In the genomic region with DNA sequence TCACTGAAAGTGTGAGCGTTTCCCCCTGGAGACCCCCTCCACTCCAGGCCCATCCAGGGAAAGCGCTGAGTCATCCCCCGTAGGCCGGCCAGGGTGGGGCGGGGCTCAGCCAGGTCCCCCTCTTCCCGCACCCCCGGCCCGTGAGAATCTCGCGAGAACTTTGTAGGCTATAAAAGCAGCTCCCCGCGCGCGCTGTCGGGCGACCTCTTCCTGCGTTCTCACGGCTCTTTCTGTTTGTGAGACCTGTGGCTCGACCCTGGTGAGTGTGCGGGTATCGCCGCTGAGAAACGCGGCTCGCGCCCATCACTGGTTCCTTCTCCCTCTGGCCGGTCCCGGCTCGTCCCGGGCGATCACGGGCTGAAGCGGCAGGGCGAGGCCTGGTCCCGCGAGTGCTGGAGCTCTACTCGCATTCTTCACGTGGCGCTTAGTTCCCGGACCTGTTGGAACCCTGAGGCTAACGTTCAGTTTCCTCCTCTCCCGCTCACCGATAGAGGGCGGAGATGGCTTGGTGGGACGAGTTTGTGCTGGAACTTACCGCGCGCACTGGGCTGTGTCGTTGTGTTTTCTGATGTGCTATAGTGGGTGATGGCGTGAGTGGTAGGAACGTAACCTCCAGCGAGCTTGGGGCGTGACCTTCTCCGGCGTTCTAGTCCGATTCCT, we compare ENCODE assay signal across 8 mouse cellular contexts. TPM values are rescaled to one million over a fixed set of nuclear protein-coding genes. Genes with fewer than 3 reads are reported as not detected.
DNase-seq lines count a peak whose midpoint lies in the region; ATAC-seq and TF ChIP-seq lines count a peak whose summit lies in the region.

A gene (plus strand): TSS at position 143 of the 660 bp plus-strand sequence.

- peak within 1 kb of the TSS; percentile 73 for H3K9ac ChIP-seq in heart, embryonic 12.5 days
- H3K9ac ChIP-seq in kidney, postnatal 0 days (ENCODE audit: low read depth, low read length), result peak within 1 kb of the TSS; percentile 88
- peak within 1 kb of the TSS; percentile 78 for H3K9ac ChIP-seq in liver, embryonic 11.5 days (ENCODE audit: low read depth, low read length)
- H3K9ac ChIP-seq in stomach, embryonic 14.5 days (replicated peaks; ENCODE audit: low read depth, low read length), result peak within 1 kb of the TSS; percentile 66

- H3K4me3 ChIP-seq in C2C12 (ENCODE audit: insufficient read depth, poor library complexity, severe bottlenecking), result peak within 1 kb of the TSS; percentile 83
- H3K4me3 ChIP-seq in erythroblast, embryonic 14.5 days (replicated peaks), result peak within 1 kb of the TSS; percentile 83
- H3K4me3 ChIP-seq in heart, embryonic 12.5 days, result peak within 1 kb of the TSS; percentile 63
- peak within 1 kb of the TSS; percentile 69 for H3K4me3 ChIP-seq in kidney, postnatal 0 days (replicated peaks; ENCODE audit: low read depth, low read length)
- peak within 1 kb of the TSS; percentile 72 for H3K4me3 ChIP-seq in liver, embryonic 11.5 days (ENCODE audit: low read depth, low read length)
- H3K4me3 ChIP-seq in stomach, embryonic 14.5 days (ENCODE audit: low read depth, low read length), result peak within 1 kb of the TSS; percentile 73

- peak; percentile 95 for DNase-seq in brain, embryonic 14.5 days (ENCODE audit: low read depth)
- peak; percentile 96 for DNase-seq in kidney, postnatal 0 days (ENCODE audit: low spot score)
- peak; percentile 98 for DNase-seq in liver, embryonic 11.5 days (ENCODE audit: low spot score)
- peak; percentile 96 for DNase-seq in naive thymus-derived CD4-positive, alpha-beta T cell, adult 2 months (ENCODE audit: low read depth)

- ATAC-seq in heart, embryonic 12.5 days (ENCODE audit: insufficient number of reproducible peaks, low FRiP score), result peak; percentile 98
- ATAC-seq in kidney, postnatal 0 days (replicated peaks; ENCODE audit: low FRiP score, low read depth), result peak; percentile 94
- ATAC-seq in liver, embryonic 11.5 days (replicated peaks; ENCODE audit: low FRiP score), result peak; percentile 86
- ATAC-seq in stomach, embryonic 14.5 days (ENCODE audit: insufficient number of reproducible peaks, insufficient read depth, low FRiP score, low read depth), result peak; percentile 96

- TF ChIP-seq CTCF in C2C12 (IDR thresholded peaks at IDR 0.05; ENCODE audit: control insufficient read depth, insufficient read depth, insufficient read length), result peak; percentile 39
- peak; percentile 89 for TF ChIP-seq CTCF in brain, embryonic 14.5 days (IDR thresholded peaks at IDR 0.05; ENCODE audit: borderline replicate concordance, extremely low read depth, insufficient read depth, insufficient read length)
- TF ChIP-seq CTCF in kidney, postnatal 0 days (IDR thresholded peaks at IDR 0.05; ENCODE audit: low read depth), result peak; percentile 86

- no peaks in the 10 kb centered on the region for H3K27me3 ChIP-seq in C2C12 (ENCODE audit: control insufficient read depth, insufficient read depth, insufficient read length)
- peaks cover 5% of the 10 kb centered on the region for H3K27me3 ChIP-seq in erythroblast, embryonic 14.5 days (ENCODE audit: control insufficient read depth)
- H3K27me3 ChIP-seq in heart, embryonic 12.5 days (replicated peaks), result no peaks in the 10 kb centered on the region
- no peaks in the 10 kb centered on the region for H3K27me3 ChIP-seq in kidney, postnatal 0 days (ENCODE audit: insufficient read depth, low read length)
- H3K27me3 ChIP-seq in liver, embryonic 11.5 days (replicated peaks; ENCODE audit: control insufficient read depth, insufficient read depth, low read length), result no peaks in the 10 kb centered on the region
- no peaks in the 10 kb centered on the region for H3K27me3 ChIP-seq in stomach, embryonic 14.5 days (ENCODE audit: control insufficient read depth, insufficient read depth, low read length)

- TF ChIP-seq POLR2A in brain, embryonic 14.5 days (IDR thresholded peaks at IDR 0.05; ENCODE audit: borderline replicate concordance, extremely low read depth, insufficient read depth, insufficient read length, poor library complexity, severe bottlenecking), result peak; percentile 82; the same call in 1 of the 2 replicates

- peaks cover 48% of the 10 kb centered on the region for H3K4me1 ChIP-seq in erythroblast, embryonic 14.5 days (ENCODE audit: control insufficient read depth)
- H3K4me1 ChIP-seq in heart, embryonic 12.5 days (replicated peaks), result peaks cover 16% of the 10 kb centered on the region
- H3K4me1 ChIP-seq in kidney, postnatal 0 days (replicated peaks; ENCODE audit: insufficient read depth, low read length), result 0 out of 2 replicates have a peak, but pooled peaks cover 4% of the 10 kb centered on the region
- peaks cover 30% of the 10 kb centered on the region for H3K4me1 ChIP-seq in liver, embryonic 11.5 days (replicated peaks; ENCODE audit: control insufficient read depth, insufficient read depth, low read length)
- H3K4me1 ChIP-seq in stomach, embryonic 14.5 days (ENCODE audit: control insufficient read depth, insufficient read depth, low read length), result peaks cover 12% of the 10 kb centered on the region; the same call in 1 of the 2 replicates

- H3K79me3 ChIP-seq in C2C12 (ENCODE audit: low read depth), result peaks cover 48% of the 10 kb centered on the region

- peak within 1 kb of the TSS; percentile 92 for H3K27ac ChIP-seq in heart, embryonic 12.5 days (ENCODE audit: poor library complexity, severe bottlenecking)
- H3K27ac ChIP-seq in kidney, postnatal 0 days, result peak within 1 kb of the TSS; percentile 99
- H3K27ac ChIP-seq in liver, embryonic 11.5 days (ENCODE audit: low read depth, low read length), result peak within 1 kb of the TSS; percentile 89
- H3K27ac ChIP-seq in stomach, embryonic 14.5 days (ENCODE audit: low read length), result peak within 1 kb of the TSS; percentile 96

- H3K79me2 ChIP-seq in C2C12 (ENCODE audit: control insufficient read depth, insufficient read depth), result peaks cover 52% of the 10 kb centered on the region

- no peaks in the 10 kb centered on the region for H3K9me3 ChIP-seq in erythroblast, embryonic 14.5 days (ENCODE audit: control insufficient read depth, low read length)
- H3K9me3 ChIP-seq in heart, embryonic 12.5 days (replicated peaks), result no peaks in the 10 kb centered on the region
- H3K9me3 ChIP-seq in kidney, postnatal 0 days (replicated peaks; ENCODE audit: low read length), result no peaks in the 10 kb centered on the region
- no peaks in the 10 kb centered on the region for H3K9me3 ChIP-seq in liver, embryonic 11.5 days (ENCODE audit: control insufficient read depth, low read length)
- no peaks in the 10 kb centered on the region for H3K9me3 ChIP-seq in stomach, embryonic 14.5 days (ENCODE audit: control insufficient read depth, low read depth, low read length)

- WGBS in heart, embryonic 12.5 days, result under 1% methylated on average over 56 of the region's 56 CpGs
- under 1% methylated on average over 56 of the region's 56 CpGs for WGBS in kidney, postnatal 0 days
- WGBS in liver, embryonic 11.5 days, result under 1% methylated on average over 56 of the region's 56 CpGs
- WGBS in stomach, embryonic 14.5 days, result under 1% methylated on average over 56 of the region's 56 CpGs

- H3ac ChIP-seq in C2C12 (ENCODE audit: control insufficient read depth, insufficient read length, low read depth), result peak within 1 kb of the TSS; percentile 91

- peaks cover 40% of the 10 kb centered on the region for H3K36me3 ChIP-seq in C2C12 (ENCODE audit: control insufficient read depth, insufficient read depth)
- H3K36me3 ChIP-seq in erythroblast, embryonic 14.5 days (ENCODE audit: control insufficient read depth), result peaks cover 26% of the 10 kb centered on the region
- H3K36me3 ChIP-seq in heart, embryonic 12.5 days, result peaks cover 27% of the 10 kb centered on the region
- H3K36me3 ChIP-seq in kidney, postnatal 0 days (ENCODE audit: insufficient read depth, low read length), result peaks cover 6% of the 10 kb centered on the region; the same call in 1 of the 2 replicates
- H3K36me3 ChIP-seq in liver, embryonic 11.5 days (ENCODE audit: control insufficient read depth, insufficient read depth, low read length), result peaks cover 14% of the 10 kb centered on the region; the same call in 1 of the 2 replicates
- H3K36me3 ChIP-seq in stomach, embryonic 14.5 days (ENCODE audit: control insufficient read depth, insufficient read depth, low read length), result peaks cover 18% of the 10 kb centered on the region

- peak within 1 kb of the TSS; percentile 82 for H3K4me2 ChIP-seq in heart, embryonic 12.5 days
- H3K4me2 ChIP-seq in kidney, postnatal 0 days (ENCODE audit: low read length), result peak within 1 kb of the TSS; percentile 63
- H3K4me2 ChIP-seq in liver, embryonic 11.5 days, result peak within 1 kb of the TSS; percentile 87
- peak within 1 kb of the TSS; percentile 79 for H3K4me2 ChIP-seq in stomach, embryonic 14.5 days (replicated peaks; ENCODE audit: low read depth, low read length)

TF ChIP-seq in C2C12, 6 proteins besides CTCF, POLR2A, EP300 and RAD21:
- TF ChIP-seq MYOD1 (IDR thresholded peaks at IDR 0.05; ENCODE audit: control insufficient read depth, insufficient read length, low read depth) (no peak), USF1 (IDR thresholded peaks at IDR 0.05; ENCODE audit: low read depth) (peak; percentile 28), MYOG (IDR thresholded peaks at IDR 0.05; ENCODE audit: control insufficient read depth, extremely low read depth, insufficient read length) (no peak), MAX (IDR thresholded peaks at IDR 0.05) (peak; percentile 53)

RNA-seq across cellular contexts. Expression of the gene that starts here (rescaled TPM):
- polyA plus RNA-seq in C2C12 (2012; fragmentation: generic; extraction: Trizol), result 459 TPM
- 148 and 177 TPM in 2 replicates for polyA plus RNA-seq in brain, embryonic 14.5 days (2012; rRNA removed)
- polyA plus RNA-seq in erythroblast, embryonic 14.5 days (2012), result 1.0 and 1.1 TPM in 2 replicates
- 963 and 983 TPM in 2 replicates for polyA plus RNA-seq in heart, embryonic 12.5 days (2016; fragmentation: Nextera tagmentation; extraction: Ambion mirVana)
- 2,101 and 2,104 TPM in 2 replicates for polyA plus RNA-seq in kidney, postnatal 0 days (2015; fragmentation: Nextera tagmentation; extraction: Ambion mirVana)
- 1,160 and 1,259 TPM in 2 replicates for polyA plus RNA-seq in liver, embryonic 11.5 days (2014; fragmentation: Nextera tagmentation; extraction: Ambion mirVana)
- 1,331 and 1,341 TPM in 2 replicates for polyA plus RNA-seq in stomach, embryonic 14.5 days (2014; fragmentation: Nextera tagmentation; extraction: Ambion mirVana)

Comparison
In these comparisons a context has a peak if more than half of its experiments do, and no peak if none do; other contexts are left out.
1. Peak in every context shown above with its lines: DNase-seq, ATAC-seq, H3K4me3 ChIP-seq and H3K27ac ChIP-seq.
2. RNA of the gene that starts here (polyA plus RNA-seq): 2,101 to 2,104 TPM in kidney, postnatal 0 days, 1,331 to 1,341 TPM in stomach, embryonic 14.5 days, 1,160 to 1,259 TPM in liver, embryonic 11.5 days, 963 to 983 TPM in heart, embryonic 12.5 days, 459 TPM in C2C12 (single experiment) and 148 to 177 TPM in brain, embryonic 14.5 days; 1.0 to 1.1 TPM in erythroblast, embryonic 14.5 days; every median in the first group is over 10 times any median in the second.
3. CTCF ChIP-seq: peak in every context shown above with its lines; median percentile 89 in brain, embryonic 14.5 days; 86 in kidney, postnatal 0 days; 39 in C2C12.